Mouse (Mus musculus) forebrain, embryonic 15.5 days (tissue): ENCODE data around the gene Ppp2r5c. TPM values are rescaled to one million over a fixed set of nuclear protein-coding genes. Genes with fewer than 3 reads are reported as not detected.

Experiments
- ATAC-seq: fragments of 200-750 bp; cut with Nextera tagmentation; replicated peaks from 2 replicates; pipeline ENCODE4 v1.8.0; 2017; ENCODE audit warnings: mild to moderate bottlenecking, moderate TSS enrichment, moderate library complexity
- H3K27ac ChIP-seq: fragments of 300-500 bp; sonication (generic); replicated peaks from 2 replicates; pipeline ENCODE4 v1.5.1; 2015; ENCODE audit warnings: mild to moderate bottlenecking, inconsistent platforms
- H3K27me3 ChIP-seq: fragments of 300-500 bp; sonication (generic); 2 replicates; pipeline ENCODE4 v1.6.1; 2015; ENCODE audit warnings: inconsistent platforms
- H3K36me3 ChIP-seq: fragments of 300-500 bp; sonication (generic); 2 replicates; pipeline ENCODE4 v1.6.1; 2015; ENCODE audit warnings: mild to moderate bottlenecking, inconsistent platforms
- H3K4me1 ChIP-seq: fragments of 300-500 bp; sonication (generic); 2 replicates; pipeline ENCODE4 v1.6.1; 2015; ENCODE audit warnings: inconsistent platforms
- H3K4me2 ChIP-seq: fragments of 300-500 bp; sonication (generic); replicated peaks from 2 replicates; pipeline ENCODE4 v1.6.1; 2015; ENCODE audit warnings: mild to moderate bottlenecking, inconsistent platforms
- H3K4me3 ChIP-seq: fragments of 300-500 bp; sonication (generic); 2 replicates; pipeline ENCODE4 v1.5.1; 2015; ENCODE audit warnings: mild to moderate bottlenecking, inconsistent platforms
- H3K9ac ChIP-seq: fragments of 300-500 bp; sonication (generic); replicated peaks from 2 replicates; pipeline ENCODE4 v1.6.1; 2015; ENCODE audit warnings: mild to moderate bottlenecking, inconsistent platforms
- H3K9me3 ChIP-seq: fragments of 300-500 bp; sonication (generic); 2 replicates; pipeline ENCODE4 v1.6.1; 2016; ENCODE audit warnings: inconsistent platforms
- WGBS: fragments of 180-500 bp; shearing (Covaris S2); methylation state at CpG from one replicate; pipeline ENCODE4 v1.1.7; 2015; ENCODE audit warnings: mixed read lengths; 5-methylcytosine and 5-hydroxymethylcytosine counted together
- polyA plus RNA-seq: library from polyadenylated mRNA; unstranded; fragments of >200 nt; fragmentation: Nextera tagmentation; extraction: Ambion mirVana; gene quantifications from 2 replicates; pipeline ENCODE4 v1.2.1, GENCODE M21; 2015

Gene Ppp2r5c
- polyA plus RNA-seq, 1 experiment from 2014 or later = 137 TPM

- Histone ChIP-seq H3K36me3 (no peaks in the 10 kb centered on the region), H3K27ac (peak overlapping the region; percentile 96), H3K9ac (peak overlapping the region; percentile 82), H3K4me2 (peak overlapping the region; percentile 88), H3K4me1 (peaks cover 21% of the 10 kb centered on the region), H3K9me3 (no peaks in the 10 kb centered on the region), H3K4me3 (peak overlapping the region; percentile 83), H3K27me3 (peaks cover 3% of the 10 kb centered on the region; the same call in 1 of the 2 replicates)
- whole genome bisulfite sequencing = 2% methylated on average over 29 of the region's 39 CpGs
- ATAC-seq = peak; percentile 51
Observed at GRCm38 (mm10) chr12:110447306-110447705, 386 bp downstream of the Ppp2r5c start.

GRCm38 (mm10) chr12:110448767-110449166 lies 1.8 kb downstream of the Ppp2r5c start:
- Histone ChIP-seq H3K4me1 (peaks cover 21% of the 10 kb centered on the region), H3K27ac (no peak overlapping the region), H3K4me2 (no peak overlapping the region), H3K36me3 (no peaks in the 10 kb centered on the region), H3K9me3 (no peaks in the 10 kb centered on the region), H3K27me3 (no peaks in the 10 kb centered on the region), H3K9ac (no peak overlapping the region), H3K4me3 (no peak overlapping the region)
- no peak for ATAC-seq
- 63% methylated on average over 10 of the region's 10 CpGs for WGBS

GRCm38 (mm10) chr12:110454223-110454622 lies 7.3 kb downstream of the Ppp2r5c start:
- Histone ChIP-seq H3K9me3 (no peaks in the 10 kb centered on the region), H3K9ac (no peak overlapping the region), H3K36me3 (no peaks in the 10 kb centered on the region; the same call in 1 of the 2 replicates), H3K4me1 (no peaks in the 10 kb centered on the region), H3K4me2 (no peak overlapping the region), H3K27ac (no peak overlapping the region), H3K27me3 (no peaks in the 10 kb centered on the region), H3K4me3 (no peak overlapping the region)
- 0 out of 2 replicates have a peak, but pooled peaks have one; percentile 32 for ATAC-seq
- WGBS = 21% methylated on average over 5 of the region's 5 CpGs

GRCm38 (mm10) chr12:110456024-110456423 lies 9.1 kb downstream of the Ppp2r5c start:
- Histone ChIP-seq H3K36me3 (no peaks in the 10 kb centered on the region; the same call in 1 of the 2 replicates), H3K4me1 (no peaks in the 10 kb centered on the region), H3K9me3 (no peaks in the 10 kb centered on the region), H3K4me3 (no peak overlapping the region), H3K9ac (no peak overlapping the region), H3K4me2 (no peak overlapping the region), H3K27ac (no peak overlapping the region), H3K27me3 (no peaks in the 10 kb centered on the region)
- no peak for ATAC-seq
- WGBS = 83% methylated on average over 7 of the region's 7 CpGs

- Histone ChIP-seq H3K4me2 (no peak overlapping the region), H3K9ac (no peak overlapping the region), H3K4me3 (no peak overlapping the region), H3K4me1 (no peaks in the 10 kb centered on the region), H3K27me3 (no peaks in the 10 kb centered on the region), H3K9me3 (no peaks in the 10 kb centered on the region), H3K27ac (no peak overlapping the region), H3K36me3 (no peaks in the 10 kb centered on the region; the same call in 1 of the 2 replicates)
- ATAC-seq = no peak
- WGBS = 85% methylated on average over 6 of the region's 6 CpGs
Observed at GRCm38 (mm10) chr12:110458667-110459066, 11.7 kb downstream of the Ppp2r5c start.

- Histone ChIP-seq H3K36me3 (no peaks in the 10 kb centered on the region), H3K4me3 (no peak overlapping the region), H3K27ac (no peak overlapping the region), H3K27me3 (no peaks in the 10 kb centered on the region), H3K4me1 (no peaks in the 10 kb centered on the region), H3K9me3 (no peaks in the 10 kb centered on the region), H3K4me2 (no peak overlapping the region), H3K9ac (no peak overlapping the region)
- 86% methylated on average over 18 of the region's 18 CpGs for WGBS
- ATAC-seq = no peak
Observed at GRCm38 (mm10) chr12:110460418-110461300, 13.7 kb downstream of the Ppp2r5c start.

- Histone ChIP-seq H3K9ac (no peak overlapping the region), H3K9me3 (no peaks in the 10 kb centered on the region), H3K4me3 (no peak overlapping the region), H3K36me3 (peaks cover 16% of the 10 kb centered on the region), H3K27me3 (no peaks in the 10 kb centered on the region), H3K27ac (no peak overlapping the region), H3K4me1 (no peaks in the 10 kb centered on the region), H3K4me2 (no peak overlapping the region)
- ATAC-seq = no peak
- 84% methylated on average over 8 of the region's 8 CpGs for WGBS
Observed at GRCm38 (mm10) chr12:110463711-110464110, 16.8 kb downstream of the Ppp2r5c start.

GRCm38 (mm10) chr12:110471426-110471825 lies 24.5 kb downstream of the Ppp2r5c start:
- Histone ChIP-seq H3K4me3 (no peak overlapping the region), H3K36me3 (peaks cover 16% of the 10 kb centered on the region), H3K9me3 (no peaks in the 10 kb centered on the region), H3K4me1 (no peaks in the 10 kb centered on the region), H3K9ac (no peak overlapping the region), H3K27ac (no peak overlapping the region), H3K27me3 (no peaks in the 10 kb centered on the region), H3K4me2 (no peak overlapping the region)
- ATAC-seq = no peak
- WGBS = 72% methylated on average over 3 of the region's 3 CpGs

- Histone ChIP-seq H3K9me3 (no peaks in the 10 kb centered on the region), H3K9ac (no peak overlapping the region), H3K27me3 (no peaks in the 10 kb centered on the region), H3K27ac (no peak overlapping the region), H3K36me3 (peaks cover 11% of the 10 kb centered on the region), H3K4me3 (no peak overlapping the region), H3K4me2 (no peak overlapping the region), H3K4me1 (no peaks in the 10 kb centered on the region)
- WGBS = 80% methylated on average over 3 of the region's 3 CpGs
- no peak for ATAC-seq
Observed at GRCm38 (mm10) chr12:110472247-110472646, 25.3 kb downstream of the Ppp2r5c start.

- Histone ChIP-seq H3K9ac (no peak overlapping the region; the same call in 1 of the 2 replicates), H3K27ac (no peak overlapping the region), H3K27me3 (no peaks in the 10 kb centered on the region), H3K36me3 (0 out of 2 replicates have a peak, but pooled peaks cover 2% of the 10 kb centered on the region), H3K4me2 (no peak overlapping the region), H3K4me3 (no peak overlapping the region), H3K4me1 (no peaks in the 10 kb centered on the region), H3K9me3 (no peaks in the 10 kb centered on the region)
- ATAC-seq = no peak
- 82% methylated on average over 8 of the region's 8 CpGs for WGBS
Observed at GRCm38 (mm10) chr12:110474497-110474896, 27.6 kb downstream of the Ppp2r5c start.

- Histone ChIP-seq H3K27ac (no peak overlapping the region), H3K9ac (no peak overlapping the region), H3K27me3 (no peaks in the 10 kb centered on the region), H3K4me2 (no peak overlapping the region), H3K4me3 (no peak overlapping the region), H3K4me1 (no peaks in the 10 kb centered on the region), H3K9me3 (no peaks in the 10 kb centered on the region), H3K36me3 (no peaks in the 10 kb centered on the region)
- WGBS = 90% methylated on average over 9 of the region's 9 CpGs
- no peak for ATAC-seq
Observed at GRCm38 (mm10) chr12:110476561-110476960, 29.6 kb downstream of the Ppp2r5c start.

- 90% methylated on average over 8 of the region's 8 CpGs for WGBS
Observed at GRCm38 (mm10) chr12:110477906-110478305, 31.0 kb downstream of the Ppp2r5c start.

More at GRCm38 (mm10) chr12:110477906-110478305, 31.0 kb downstream of the Ppp2r5c start:
- no peak overlapping the region for H3K4me2 ChIP-seq
- no peak overlapping the region for H3K9ac ChIP-seq
- no peaks in the 10 kb centered on the region for H3K36me3 ChIP-seq
- no peaks in the 10 kb centered on the region for H3K4me1 ChIP-seq
- no peak overlapping the region for H3K4me3 ChIP-seq
- no peak overlapping the region for H3K27ac ChIP-seq
- H3K27me3 ChIP-seq = no peaks in the 10 kb centered on the region
- ATAC-seq = no peak
- no peaks in the 10 kb centered on the region for H3K9me3 ChIP-seq
